Comparison of ENCODE assay signal across 16 mouse cellular contexts in the genomic region with DNA sequence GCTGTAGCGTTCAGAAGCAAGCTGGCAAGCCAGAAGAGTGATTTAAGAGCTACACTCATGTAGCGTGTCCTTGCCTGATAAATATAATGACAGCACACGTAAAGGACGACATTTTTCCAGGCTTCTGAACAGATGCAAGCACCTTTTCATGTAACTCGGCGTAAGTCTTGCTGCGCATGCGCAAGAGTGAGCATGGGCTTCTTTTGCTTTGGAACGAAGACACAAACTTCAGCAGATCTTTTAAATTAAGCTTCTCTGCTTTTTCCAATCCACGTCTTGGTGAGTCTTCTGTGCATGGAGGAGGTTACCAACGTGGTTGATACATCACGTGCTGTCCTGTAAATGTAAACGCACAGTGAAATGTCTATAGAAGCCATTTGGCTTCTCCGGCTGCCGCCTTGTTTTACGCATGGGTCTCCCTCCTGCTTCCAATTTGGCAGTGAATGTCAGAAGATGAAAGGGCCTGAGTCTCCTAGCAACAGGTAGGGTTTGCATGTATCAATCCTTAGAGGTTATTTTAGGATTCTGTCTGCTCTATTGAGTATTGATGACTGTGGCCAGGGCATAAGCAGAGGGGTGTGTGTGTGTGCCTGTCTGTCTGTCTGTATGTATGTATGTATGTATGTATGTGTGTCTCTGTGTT.
DNase-seq lines count a peak whose midpoint lies in the region; TF ChIP-seq lines count a peak whose summit lies in the region.
"Had no signal": no experiment of that assay in that cellular context is flagged by ENCODE, and none has a peak within 500 bp of the region (broad histone marks: within the 10 kb centered on the region; RNA-seq: fewer than 3 reads in every experiment).

No protein-coding gene starts in this region.

- no peak for TF ChIP-seq CTCF in brain, embryonic 14.5 days (IDR thresholded peaks at IDR 0.05; ENCODE audit: borderline replicate concordance, extremely low read depth, insufficient read depth, insufficient read length)
- TF ChIP-seq CTCF in layer of hippocampus, adult 2 months (conservative IDR thresholded peaks at IDR 0.05): no peak

- no peaks in the 10 kb centered on the region for H3K9me3 ChIP-seq in hindbrain, embryonic 10.5 days
- H3K9me3 ChIP-seq: lung, embryonic 15.5 days had no signal

- no peaks in the 10 kb centered on the region for H3K36me3 ChIP-seq in hindbrain, embryonic 10.5 days
- H3K36me3 ChIP-seq: lung, embryonic 15.5 days had no signal

- no peaks in the 10 kb centered on the region for H3K27me3 ChIP-seq in hindbrain, embryonic 10.5 days (ENCODE audit: insufficient read depth, poor library complexity, severe bottlenecking)
- H3K27me3 ChIP-seq: lung, embryonic 15.5 days had no signal

- H3K4me3 ChIP-seq in layer of hippocampus, adult 2 months: peak overlapping the region; percentile 42
- no peak overlapping the region for H3K4me3 ChIP-seq in hindbrain, embryonic 10.5 days
- H3K4me3 ChIP-seq: lung, embryonic 15.5 days; myocyte had no signal

- intact Hi-C loops in left cerebral cortex, postnatal 36 days (cut with DNase I): no loop called here

- 82% methylated on average over 16 of the region's 16 CpGs for WGBS in hindbrain, embryonic 10.5 days

- H3K4me1 ChIP-seq in hindbrain, embryonic 10.5 days (replicated peaks): no peaks in the 10 kb centered on the region
- H3K4me1 ChIP-seq: lung, embryonic 15.5 days had no signal

- DNase-seq in embryo, embryonic 11 days: peak; percentile 18
- no peak for DNase-seq in embryo, embryonic 9.5 days (ENCODE audit: extremely low spot score)
- peak; percentile 27 for DNase-seq in brain, embryonic 14.5 days (ENCODE audit: low read depth)
- peak in 1 of 2 experiments; percentile 32 for DNase-seq in layer of hippocampus, adult 2 months (ENCODE audit: low spot score in 2 of 2)
- peak; percentile 54 for DNase-seq in left cerebral cortex, postnatal 36 days (ENCODE audit: low spot score in 2 of 2)
- no peak for DNase-seq in adrenal gland, adult 8-10 months
- no peak for DNase-seq in neural tube, embryonic 10.5 days (ENCODE audit: extremely low spot score, low spot score)
- no peak for DNase-seq in hindbrain, embryonic 10.5 days (ENCODE audit: low spot score)
- DNase-seq: adrenal gland, postnatal 36 days; cerebellum, adult 11 months; heart, postnatal 10 days; kidney, postnatal 10 days; liver; thymus, adult 18-20 months had no signal

- no peak for TF ChIP-seq POLR2A in brain, embryonic 14.5 days (IDR thresholded peaks at IDR 0.05; ENCODE audit: borderline replicate concordance, extremely low read depth, insufficient read depth, insufficient read length, poor library complexity, severe bottlenecking)

- peak overlapping the region; percentile 75 for H3K27ac ChIP-seq in layer of hippocampus, adult 2 months
- H3K27ac ChIP-seq in hindbrain, embryonic 10.5 days: no peak overlapping the region
- H3K27ac ChIP-seq: lung, embryonic 15.5 days had no signal

Comparison
In these comparisons a context has a peak if more than half of its experiments do, and no peak if none do; other contexts are left out.
1. DNase-seq: peak in embryo, embryonic 11 days (single experiment), brain, embryonic 14.5 days (single experiment) and left cerebral cortex, postnatal 36 days (2 of 2); none in embryo, embryonic 9.5 days (single experiment), adrenal gland, adult 8-10 months (single experiment), neural tube, embryonic 10.5 days (single experiment) and hindbrain, embryonic 10.5 days (single experiment).